Mouse (Mus musculus) lung, postnatal 0 days (tissue): ENCODE measurements at regions not wholly inside any gene's neighbourhood (a gene's known extent, or its start where the extent isn't known, plus 50 kb on each side); places are given as distances from the start of the nearest gene placed in this dataset.

Source experiments
- ATAC-seq: fragments of 200-750 bp; cut with Nextera tagmentation; 2 replicates; pipeline ENCODE4 v1.8.0; 2017; ENCODE audit warnings: moderate library complexity
- DNase-seq: peaks from one replicate; pipeline ENCODE4 v3.0.0-alpha.2; 2016; ENCODE audit warnings: low spot score
- H3K27ac ChIP-seq: fragments of 300-500 bp; sonication (generic); 2 replicates; pipeline ENCODE4 v1.5.1; 2014; ENCODE audit warnings: antibody characterized with exemption, mild to moderate bottlenecking, low read length, mixed read lengths
- H3K27me3 ChIP-seq: fragments of 300-500 bp; sonication (generic); replicated peaks from 2 replicates; pipeline ENCODE4 v1.6.1; 2014; ENCODE audit warnings: low read length, mixed read lengths; ENCODE audit not compliant: insufficient read depth
- H3K36me3 ChIP-seq: fragments of 300-500 bp; sonication (generic); 2 replicates; pipeline ENCODE4 v1.6.1; 2014; ENCODE audit warnings: low read length, mixed read lengths; ENCODE audit not compliant: insufficient read depth
- H3K4me1 ChIP-seq: fragments of 300-500 bp; sonication (generic); 2 replicates; pipeline ENCODE4 v1.6.1; 2014; ENCODE audit warnings: antibody characterized with exemption, low read depth, low read length, mixed read lengths; ENCODE audit not compliant: insufficient read depth
- H3K4me2 ChIP-seq: fragments of 300-500 bp; sonication (generic); replicated peaks from 2 replicates; pipeline ENCODE4 v1.6.1; 2014; ENCODE audit warnings: low read depth, mild to moderate bottlenecking, low read length, moderate library complexity, mixed read lengths
- H3K4me3 ChIP-seq: fragments of 300-500 bp; sonication (generic); 2 replicates; pipeline ENCODE4 v1.5.1; 2014; ENCODE audit warnings: low read depth, low read length
- H3K9ac ChIP-seq: fragments of 300-500 bp; sonication (generic); replicated peaks from 2 replicates; pipeline ENCODE4 v1.6.1; 2014; ENCODE audit warnings: low read depth, mild to moderate bottlenecking
- H3K9me3 ChIP-seq: fragments of 300-500 bp; sonication (generic); 2 replicates; pipeline ENCODE4 v1.6.1; 2016; ENCODE audit warnings: low read length, mixed read lengths
- CTCF ChIP-seq: IDR thresholded peaks from 2 replicates; pipeline ENCODE4 v1.5.1; 2016; ENCODE audit warnings: antibody characterized with exemption, mild to moderate bottlenecking
- EP300 ChIP-seq: IDR thresholded peaks from 2 replicates; pipeline ENCODE4 v1.6.1; 2016; ENCODE audit warnings: antibody characterized with exemption, mild to moderate bottlenecking, control low read depth
- whole genome bisulfite sequencing: fragments of 180-500 bp; shearing (Covaris S2); extraction: QIAGEN DNeasy Blood & Tissue Kit; methylation state at CpG from one replicate; pipeline ENCODE4 v1.1.7; 2014; 5-methylcytosine and 5-hydroxymethylcytosine counted together

DNA sequence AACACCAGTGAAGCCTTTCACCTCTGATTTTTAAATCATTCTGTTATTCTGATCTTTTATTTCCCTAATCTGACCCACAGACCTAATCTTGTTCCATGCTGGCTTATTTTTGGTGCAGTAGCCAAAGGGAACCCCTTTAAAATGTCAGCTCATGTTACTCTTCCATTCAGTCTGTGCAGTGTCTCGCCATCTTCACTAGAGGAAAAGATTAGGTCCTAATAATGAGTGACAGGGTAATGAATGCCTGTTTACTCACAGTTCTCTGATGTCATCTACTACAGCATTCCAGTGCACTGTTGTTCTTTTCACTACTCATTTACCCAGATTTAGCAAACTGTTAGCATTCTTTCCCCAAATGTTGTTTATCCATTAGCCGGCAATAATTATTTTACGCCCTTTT lies 388.2 kb downstream of the Tecrl start:
- Histone ChIP-seq H3K4me1 (no peaks in the 10 kb centered on the region), H3K4me2 (no peak overlapping the region), H3K9me3 (no peaks in the 10 kb centered on the region), H3K27me3 (no peaks in the 10 kb centered on the region), H3K27ac (no peak overlapping the region), H3K9ac (no peak overlapping the region), H3K36me3 (no peaks in the 10 kb centered on the region), H3K4me3 (no peak overlapping the region)
- TF ChIP-seq EP300 = no peak
- TF ChIP-seq CTCF = no peak
- ATAC-seq (no peak), DNase-seq (no peak)
- WGBS = 51% methylated on average over 3 of the region's 3 CpGs

DNA sequence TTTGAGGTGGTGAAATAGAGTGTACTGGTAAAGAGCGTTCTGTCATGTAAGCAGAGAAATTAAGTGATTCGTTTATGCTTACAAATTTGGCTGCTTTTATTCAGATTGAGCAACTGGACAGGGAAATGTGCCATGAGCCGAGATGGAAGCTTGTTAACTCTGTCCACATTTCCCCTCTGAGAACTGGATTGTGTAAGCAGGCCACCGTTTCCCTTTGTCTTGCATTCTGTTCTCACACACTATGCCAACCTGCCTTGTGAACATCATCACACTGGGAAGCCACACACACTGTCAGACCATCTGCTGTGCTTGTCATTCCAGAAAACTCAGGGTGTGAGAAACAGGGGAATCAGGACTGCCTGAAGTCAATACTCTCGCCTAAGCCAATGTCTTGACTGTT lies 388.8 kb downstream of the Tecrl start:
- 35% methylated on average over 5 of the region's 5 CpGs for WGBS
- no peaks in the 10 kb centered on the region for H3K4me1 ChIP-seq
- no peak overlapping the region for H3K27ac ChIP-seq
- peak; percentile 79 for DNase-seq
- peak; percentile 79 for ATAC-seq
- TF ChIP-seq CTCF = no peak
- TF ChIP-seq EP300 = no peak
- H3K4me2 ChIP-seq = no peak overlapping the region
- H3K9ac ChIP-seq = no peak overlapping the region
- no peaks in the 10 kb centered on the region for H3K9me3 ChIP-seq
- H3K27me3 ChIP-seq = no peaks in the 10 kb centered on the region
- H3K36me3 ChIP-seq = no peaks in the 10 kb centered on the region
- H3K4me3 ChIP-seq = no peak overlapping the region

DNA sequence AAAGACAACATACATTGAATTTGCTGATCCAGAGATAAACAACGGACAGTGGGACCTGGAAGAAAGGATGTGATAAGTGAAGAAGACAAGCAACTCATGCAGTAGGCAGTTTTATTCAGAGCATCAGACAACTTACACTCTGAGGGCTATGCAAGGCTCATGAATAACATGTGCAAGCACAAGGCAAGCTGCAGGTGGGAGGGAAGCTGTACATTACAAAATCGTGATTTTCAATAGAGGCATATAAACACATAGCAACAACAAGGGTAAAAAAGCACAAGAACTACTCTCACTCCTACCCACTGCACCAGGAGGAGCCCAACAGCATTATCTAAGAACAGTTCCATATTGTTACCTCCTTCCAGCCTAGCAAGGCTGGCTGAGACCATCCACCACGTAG lies 390.5 kb downstream of the Tecrl start:
- Histone ChIP-seq H3K36me3 (no peaks in the 10 kb centered on the region), H3K9ac (no peak overlapping the region), H3K4me3 (no peak overlapping the region), H3K27ac (no peak overlapping the region), H3K4me2 (no peak overlapping the region), H3K4me1 (no peaks in the 10 kb centered on the region), H3K27me3 (no peaks in the 10 kb centered on the region), H3K9me3 (no peaks in the 10 kb centered on the region)
- 65% methylated on average over 3 of the region's 3 CpGs for WGBS
- no peak for ATAC-seq
- TF ChIP-seq EP300 = no peak
- no peak for TF ChIP-seq CTCF
- no peak for DNase-seq

DNA sequence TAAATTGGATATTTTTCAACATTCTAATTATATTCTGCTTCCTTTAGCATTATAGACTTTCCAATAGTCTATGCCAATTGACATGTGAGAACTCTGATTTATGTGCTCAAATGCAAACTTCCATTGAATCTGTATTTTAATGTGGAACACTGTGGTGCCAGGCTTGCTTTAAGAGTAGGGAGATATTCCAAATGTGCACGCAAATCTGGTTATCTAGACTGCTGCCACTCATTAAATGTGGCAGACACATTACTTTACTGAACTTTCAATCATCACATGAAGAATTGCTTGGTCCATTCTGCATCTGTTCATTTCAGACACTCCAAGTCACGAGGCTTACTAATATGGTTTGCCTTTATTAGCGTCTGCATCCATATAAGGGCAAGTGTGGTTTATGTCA lies 399.0 kb downstream of the Tecrl start:
- 70% methylated on average over 3 of the region's 3 CpGs for WGBS
- H3K4me3 ChIP-seq = no peak overlapping the region
- H3K27me3 ChIP-seq = no peaks in the 10 kb centered on the region
- ATAC-seq = no peak
- H3K36me3 ChIP-seq = no peaks in the 10 kb centered on the region
- H3K4me2 ChIP-seq = no peak overlapping the region
- no peaks in the 10 kb centered on the region for H3K4me1 ChIP-seq
- no peak for TF ChIP-seq CTCF
- TF ChIP-seq EP300 = no peak
- H3K27ac ChIP-seq = no peak overlapping the region
- DNase-seq = no peak
- H3K9me3 ChIP-seq = no peaks in the 10 kb centered on the region
- H3K9ac ChIP-seq = no peak overlapping the region

DNA sequence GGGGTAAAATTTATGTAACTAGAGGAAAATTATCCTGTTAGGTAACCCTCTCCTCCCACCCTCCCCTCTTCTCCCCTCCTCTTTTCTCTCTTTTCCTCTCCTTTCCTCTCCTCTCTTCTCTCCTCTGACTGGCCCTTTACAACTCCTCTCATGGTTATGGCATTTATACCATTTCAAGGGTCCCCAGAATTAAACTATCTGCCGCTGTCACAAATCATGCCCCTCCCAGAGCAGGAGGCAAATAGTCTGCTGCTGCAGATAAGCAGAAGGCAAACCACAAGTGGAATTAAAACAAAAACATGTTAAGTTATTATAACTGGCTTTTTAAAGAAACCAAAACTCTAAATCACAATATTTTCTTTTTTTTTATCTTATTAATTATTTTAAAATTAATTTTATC lies 407.9 kb downstream of the Tecrl start:
- no peak overlapping the region for H3K27ac ChIP-seq
- H3K9ac ChIP-seq = no peak overlapping the region
- 48% methylated on average over 1 of the region's 1 CpGs for WGBS
- no peaks in the 10 kb centered on the region for H3K4me1 ChIP-seq
- no peaks in the 10 kb centered on the region for H3K27me3 ChIP-seq
- no peak overlapping the region for H3K4me3 ChIP-seq
- no peak for TF ChIP-seq EP300
- no peak for TF ChIP-seq CTCF
- no peaks in the 10 kb centered on the region for H3K36me3 ChIP-seq
- ATAC-seq (no peak), DNase-seq (no peak)
- H3K9me3 ChIP-seq = no peaks in the 10 kb centered on the region
- no peak overlapping the region for H3K4me2 ChIP-seq

DNA sequence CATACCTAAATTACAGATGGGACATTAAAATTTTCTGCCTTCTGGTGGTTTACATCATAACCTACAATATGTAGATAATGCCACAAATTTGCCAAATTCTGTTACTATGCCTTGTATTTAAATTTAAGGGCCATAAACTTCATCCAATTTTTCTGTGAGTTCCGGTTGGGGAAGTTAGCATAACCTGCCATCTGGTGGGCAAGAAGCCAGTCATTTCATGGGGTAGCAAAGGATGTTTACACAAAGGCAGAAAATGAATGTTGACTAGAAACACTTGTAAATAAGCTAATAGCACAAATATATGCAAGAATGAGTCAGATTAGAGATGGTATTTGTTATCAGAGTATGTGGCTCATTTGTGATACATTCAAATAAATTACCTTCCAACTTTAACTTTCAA lies 415.2 kb downstream of the Tecrl start:
- no peak overlapping the region for H3K27ac ChIP-seq
- no peaks in the 10 kb centered on the region for H3K36me3 ChIP-seq
- TF ChIP-seq CTCF (no peak), EP300 (no peak)
- H3K4me1 ChIP-seq = no peaks in the 10 kb centered on the region
- 48% methylated on average over 1 of the region's 1 CpGs for WGBS
- no peak overlapping the region for H3K4me3 ChIP-seq
- H3K27me3 ChIP-seq = no peaks in the 10 kb centered on the region
- DNase-seq (no peak), ATAC-seq (no peak)
- H3K9me3 ChIP-seq = no peaks in the 10 kb centered on the region
- no peak overlapping the region for H3K4me2 ChIP-seq
- no peak overlapping the region for H3K9ac ChIP-seq

DNA sequence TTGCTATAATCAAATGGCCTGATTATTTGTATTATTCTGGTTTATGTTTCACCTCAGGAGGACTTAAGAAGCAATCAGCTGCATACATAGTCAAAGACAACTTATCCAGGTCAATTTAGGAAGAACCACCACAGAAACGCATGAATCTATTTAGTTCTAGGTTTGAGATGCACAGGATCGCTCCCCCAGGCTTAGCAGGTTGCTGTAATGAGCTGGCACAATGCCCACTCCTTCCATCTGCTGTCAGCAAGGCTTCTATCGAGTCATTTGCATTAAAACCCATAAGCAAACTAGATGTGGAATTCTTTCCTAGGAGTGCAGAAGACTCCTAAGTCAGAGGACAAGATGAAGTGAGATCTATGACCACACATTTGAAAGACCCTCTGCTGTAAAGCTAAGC lies 455.6 kb downstream of the Tecrl start:
- Histone ChIP-seq H3K9ac (no peak overlapping the region), H3K4me1 (no peaks in the 10 kb centered on the region), H3K4me3 (no peak overlapping the region), H3K27ac (no peak overlapping the region), H3K4me2 (no peak overlapping the region), H3K9me3 (no peaks in the 10 kb centered on the region), H3K27me3 (no peaks in the 10 kb centered on the region), H3K36me3 (no peaks in the 10 kb centered on the region)
- 59% methylated on average over 3 of the region's 3 CpGs for WGBS
- ATAC-seq (no peak), DNase-seq (no peak)
- no peak for TF ChIP-seq EP300
- no peak for TF ChIP-seq CTCF
